Mouse (Mus musculus): Measurements from ENCODE around the gene 6030468B19Rik.

DNA sequence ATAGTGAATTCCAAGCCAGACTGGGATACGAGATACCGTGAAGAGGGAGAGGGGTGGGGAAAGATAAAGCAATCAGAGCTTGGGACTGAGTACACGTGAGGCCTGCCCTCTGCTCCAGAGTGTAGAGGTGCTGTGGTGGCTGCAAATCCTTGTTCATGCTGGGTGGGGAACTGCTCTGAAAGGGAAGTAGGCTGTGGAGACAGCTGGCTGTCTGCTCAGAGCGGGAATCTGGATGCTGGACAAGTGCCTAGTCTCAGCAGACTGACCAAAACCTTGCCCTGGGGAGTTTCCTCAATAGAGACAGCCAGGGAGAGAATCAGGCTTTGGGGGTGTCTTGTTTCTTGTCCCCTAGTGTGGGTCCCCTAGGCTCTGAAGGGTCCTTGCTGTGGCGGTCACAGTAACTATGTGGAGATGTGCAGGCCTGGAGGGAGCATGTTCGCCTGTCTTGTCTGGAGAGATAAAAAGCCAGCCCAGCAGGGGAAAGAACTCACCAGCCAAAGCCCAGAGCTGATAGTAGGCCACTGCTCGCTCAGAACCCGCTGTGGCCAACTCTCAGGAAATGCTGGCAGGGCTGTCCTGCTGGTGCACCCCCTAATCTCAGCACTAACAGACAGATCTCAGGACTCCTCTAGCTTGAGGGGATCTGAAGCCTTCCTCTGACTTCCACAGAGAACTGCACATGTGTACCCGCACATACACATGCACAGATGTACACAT, 31.6 kb downstream of the 6030468B19Rik start:
- TF ChIP-seq CTCF (conservative IDR thresholded peaks at IDR 0.05; ENCODE audit: low read length) = no peak
- TF ChIP-seq NANOG (IDR thresholded peaks at IDR 0.05; ENCODE audit: borderline replicate concordance, low read length) = no peak
